Mouse (Mus musculus) hindbrain, embryonic 13.5 days (tissue): ENCODE results near the gene Babam2. TPM values are rescaled to one million over a fixed set of nuclear protein-coding genes. Genes with fewer than 3 reads are reported as not detected.

Experiments
- ATAC-seq: fragments of 200-750 bp; cut with Nextera tagmentation; 2 replicates; pipeline ENCODE4 v1.8.0; 2017; ENCODE audit warnings: moderate TSS enrichment; ENCODE audit not compliant: low FRiP score
- H3K27ac ChIP-seq: fragments of 300-500 bp; sonication (generic); 2 replicates; pipeline ENCODE4 v1.5.1; 2015; ENCODE audit warnings: inconsistent platforms, mild to moderate bottlenecking, moderate library complexity
- H3K27me3 ChIP-seq: fragments of 300-500 bp; sonication (generic); 2 replicates; pipeline ENCODE4 v1.6.1; 2015; ENCODE audit warnings: mild to moderate bottlenecking, inconsistent platforms
- H3K36me3 ChIP-seq: fragments of 300-500 bp; sonication (generic); 2 replicates; pipeline ENCODE4 v1.6.1; 2015; ENCODE audit warnings: mild to moderate bottlenecking, inconsistent platforms
- H3K4me1 ChIP-seq: fragments of 300-500 bp; sonication (generic); replicated peaks from 2 replicates; pipeline ENCODE4 v1.6.1; 2015; ENCODE audit warnings: inconsistent platforms
- H3K4me2 ChIP-seq: fragments of 300-500 bp; sonication (generic); 2 replicates; pipeline ENCODE4 v1.6.1; 2015; ENCODE audit warnings: inconsistent platforms, mild to moderate bottlenecking, moderate library complexity
- H3K4me3 ChIP-seq: fragments of 300-500 bp; sonication (generic); 2 replicates; pipeline ENCODE4 v1.5.1; 2015; ENCODE audit warnings: mild to moderate bottlenecking, inconsistent platforms
- H3K9ac ChIP-seq: fragments of 300-500 bp; sonication (generic); 2 replicates; pipeline ENCODE4 v1.6.1; 2015; ENCODE audit warnings: mild to moderate bottlenecking, inconsistent platforms
- H3K9me3 ChIP-seq: fragments of 300-500 bp; sonication (generic); 2 replicates; pipeline ENCODE4 v1.6.1; 2016; ENCODE audit warnings: inconsistent platforms
- WGBS: fragments of 180-500 bp; shearing (Covaris S2); methylation state at CpG from one replicate; pipeline ENCODE4 v1.1.7; 2015; 5-methylcytosine and 5-hydroxymethylcytosine counted together
- polyA plus RNA-seq: library from polyadenylated mRNA; unstranded; fragments of >200 nt; fragmentation: Nextera tagmentation; extraction: Ambion mirVana; gene quantifications from 2 replicates; pipeline ENCODE4 v1.2.1, GENCODE M21; 2015

The Babam2 gene
- polyA plus RNA-seq, 1 experiment from 2014 or later = 58.4 TPM

DNA sequence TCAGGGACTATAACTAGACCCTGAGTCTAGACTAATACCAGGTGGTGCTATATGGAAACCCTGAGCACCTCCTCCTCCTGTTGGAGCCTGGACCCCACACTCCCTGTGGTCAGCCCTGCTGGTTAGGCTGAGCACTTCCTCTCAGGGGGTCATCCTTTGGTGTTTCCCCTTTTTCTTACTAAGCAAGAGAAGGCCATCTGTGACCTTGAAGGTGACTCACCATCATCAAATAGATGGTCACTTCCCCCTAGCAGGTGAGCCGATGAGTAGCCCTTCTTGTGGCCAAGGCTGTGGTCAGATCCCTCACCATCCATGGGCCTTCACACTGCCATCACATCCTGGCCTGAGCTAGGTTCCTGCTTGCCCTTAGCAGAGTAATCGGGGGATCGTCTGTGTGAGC is 379.7 kb downstream of the Babam2 start:
- Histone ChIP-seq H3K27ac (no peak overlapping the region), H3K9me3 (no peaks in the 10 kb centered on the region), H3K36me3 (no peaks in the 10 kb centered on the region), H3K9ac (no peak overlapping the region), H3K4me2 (no peak overlapping the region), H3K4me1 (peaks cover 9% of the 10 kb centered on the region), H3K27me3 (no peaks in the 10 kb centered on the region), H3K4me3 (no peak overlapping the region)
- no peak for ATAC-seq
- WGBS = 90% methylated on average over 3 of the region's 3 CpGs

DNA sequence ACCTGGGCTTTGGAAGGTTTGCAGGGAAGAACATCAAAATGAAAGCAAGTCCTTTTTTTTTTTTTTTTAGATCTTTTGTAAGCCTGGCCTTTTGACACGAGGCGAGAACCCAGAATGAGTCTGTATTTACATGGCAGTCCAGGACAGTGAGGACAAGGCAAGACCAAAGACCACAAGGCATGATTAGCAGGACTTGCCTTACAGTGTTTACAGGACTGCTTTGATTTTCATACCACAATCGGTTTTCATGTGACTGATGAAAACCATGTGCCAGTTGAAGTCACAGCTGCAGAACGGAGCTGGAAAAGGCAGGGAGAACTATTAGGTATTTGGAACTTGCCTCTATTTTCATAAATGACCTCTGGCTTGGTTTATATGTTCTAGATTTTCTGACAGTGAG is 381.5 kb downstream of the Babam2 start:
- Histone ChIP-seq H3K4me2 (no peak overlapping the region), H3K4me1 (peaks cover 9% of the 10 kb centered on the region), H3K4me3 (no peak overlapping the region), H3K27me3 (no peaks in the 10 kb centered on the region), H3K36me3 (no peaks in the 10 kb centered on the region), H3K27ac (no peak overlapping the region), H3K9me3 (no peaks in the 10 kb centered on the region), H3K9ac (no peak overlapping the region)
- WGBS = 84% methylated on average over 4 of the region's 4 CpGs
- ATAC-seq = no peak

DNA sequence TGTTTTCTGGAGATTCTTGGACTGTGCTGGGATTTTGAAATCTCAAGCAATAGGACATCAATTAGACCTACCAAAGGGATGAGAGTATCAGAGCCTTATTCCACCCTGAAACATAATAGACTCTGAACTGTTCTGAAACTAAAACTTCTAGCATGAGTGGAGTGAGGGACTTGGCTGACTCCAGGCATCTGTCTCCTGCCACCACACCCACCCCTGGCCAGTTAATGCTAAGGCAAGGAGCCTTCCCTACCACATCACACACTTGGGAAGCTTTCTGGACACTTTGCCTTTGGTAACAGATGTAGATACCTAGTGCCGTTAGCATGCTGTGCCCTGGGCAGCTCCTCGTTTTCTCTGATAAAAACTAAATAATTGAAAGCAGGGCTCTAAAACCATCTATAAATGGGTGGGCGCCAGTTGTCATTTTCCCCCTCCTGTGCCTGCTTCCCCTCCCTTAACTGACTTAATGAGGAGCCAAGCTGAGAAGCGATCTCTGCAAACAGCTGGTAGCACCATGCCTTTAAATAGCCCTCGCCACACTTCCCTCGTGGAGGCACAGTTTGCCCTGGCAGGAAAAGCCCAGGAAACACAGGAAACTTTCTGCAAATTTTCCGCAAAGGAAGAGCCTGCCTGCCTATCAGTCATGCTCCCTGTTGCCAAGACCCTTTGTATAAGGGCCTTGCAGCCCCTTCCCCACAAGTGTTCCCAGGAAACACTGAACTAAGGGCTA is 383.2 kb downstream of the Babam2 start:
- 39% methylated on average over 7 of the region's 7 CpGs for WGBS

DNA sequence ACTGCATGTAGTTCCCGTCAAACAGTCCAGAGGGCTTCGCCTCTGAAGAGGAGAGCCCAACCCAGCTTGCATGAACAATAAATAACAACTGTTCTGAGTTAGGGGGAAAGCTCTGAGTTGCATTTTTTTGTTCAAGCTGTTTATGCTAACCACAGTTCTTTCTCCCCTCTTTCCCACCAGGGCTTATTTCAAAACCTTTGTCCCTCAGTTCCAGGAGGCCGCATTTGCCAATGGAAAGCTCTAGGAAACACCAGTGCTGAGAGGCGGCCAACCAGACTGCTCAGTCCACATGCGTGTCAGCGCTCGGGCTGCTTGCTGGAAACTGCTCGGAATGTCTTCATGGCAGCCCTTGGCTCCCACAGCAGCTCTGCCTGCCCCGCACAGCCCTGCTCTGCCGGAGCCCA is 386.9 kb downstream of the Babam2 start:
- Histone ChIP-seq H3K27ac (no peak overlapping the region), H3K4me1 (peaks cover 9% of the 10 kb centered on the region), H3K4me2 (no peak overlapping the region), H3K27me3 (no peaks in the 10 kb centered on the region), H3K9ac (no peak overlapping the region), H3K36me3 (no peaks in the 10 kb centered on the region), H3K4me3 (no peak overlapping the region), H3K9me3 (no peaks in the 10 kb centered on the region)
- no peak for ATAC-seq
- WGBS = 91% methylated on average over 10 of the region's 10 CpGs

More for the DNA sequence above, 383.2 kb downstream of the Babam2 start:
- Histone ChIP-seq H3K4me2 (no peak overlapping the region), H3K36me3 (no peaks in the 10 kb centered on the region), H3K4me3 (no peak overlapping the region), H3K9ac (no peak overlapping the region), H3K9me3 (no peaks in the 10 kb centered on the region), H3K4me1 (peaks cover 9% of the 10 kb centered on the region), H3K27me3 (no peaks in the 10 kb centered on the region), H3K27ac (no peak overlapping the region)
- ATAC-seq = no peak

DNA sequence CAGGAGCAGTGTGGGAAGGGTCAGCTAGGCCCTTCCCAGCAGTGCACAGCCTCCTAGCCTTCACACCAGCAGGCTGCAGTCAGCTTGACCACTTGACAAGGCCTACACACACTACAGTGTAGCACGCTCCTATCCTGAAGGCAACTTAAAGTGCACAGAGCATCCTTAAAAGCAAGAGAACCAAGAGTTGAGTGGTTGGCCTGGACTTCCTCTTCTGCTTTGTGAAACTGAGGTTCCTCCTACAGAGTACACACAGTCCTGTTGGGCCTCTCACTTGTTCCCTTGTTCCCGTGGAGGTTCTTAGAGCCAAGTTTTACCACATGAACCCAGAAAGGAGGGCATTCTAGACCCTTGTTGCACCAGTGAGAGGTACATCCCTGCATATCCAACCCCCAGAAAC is 388.1 kb downstream of the Babam2 start:
- no peak overlapping the region for H3K27ac ChIP-seq
- no peaks in the 10 kb centered on the region for H3K27me3 ChIP-seq
- no peak for ATAC-seq
- no peaks in the 10 kb centered on the region for H3K9me3 ChIP-seq
- peaks cover 7% of the 10 kb centered on the region for H3K4me1 ChIP-seq
- H3K4me2 ChIP-seq = no peak overlapping the region
- 84% methylated on average over 2 of the region's 2 CpGs for WGBS
- H3K9ac ChIP-seq = no peak overlapping the region
- no peak overlapping the region for H3K4me3 ChIP-seq
- H3K36me3 ChIP-seq = no peaks in the 10 kb centered on the region

DNA sequence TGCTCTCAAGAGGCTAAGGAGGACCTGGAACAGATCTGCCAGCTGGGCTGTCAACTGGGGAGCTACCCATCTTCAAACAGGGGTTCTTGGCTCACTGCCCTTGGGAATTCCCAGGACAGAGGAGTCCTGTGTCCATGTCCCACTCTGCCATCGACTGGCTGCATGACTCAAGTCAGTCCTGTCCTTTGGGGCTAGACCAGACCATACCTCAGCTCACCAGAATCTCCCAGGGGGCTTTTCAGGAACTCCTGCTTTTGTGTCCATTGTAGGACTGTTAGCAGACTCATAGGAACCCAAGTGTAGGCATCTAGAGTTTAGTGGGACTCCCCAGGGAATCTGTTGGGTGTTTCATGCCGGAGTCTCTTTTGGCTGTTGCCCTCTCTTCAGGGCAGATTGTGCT is 388.5 kb downstream of the Babam2 start:
- no peak overlapping the region for H3K9ac ChIP-seq
- no peak for ATAC-seq
- H3K4me1 ChIP-seq = peaks cover 3% of the 10 kb centered on the region
- H3K27ac ChIP-seq = no peak overlapping the region
- H3K4me3 ChIP-seq = no peak overlapping the region
- no peak overlapping the region for H3K4me2 ChIP-seq
- WGBS = 96% methylated on average over 2 of the region's 2 CpGs
- no peaks in the 10 kb centered on the region for H3K9me3 ChIP-seq
- H3K27me3 ChIP-seq = no peaks in the 10 kb centered on the region
- H3K36me3 ChIP-seq = no peaks in the 10 kb centered on the region

DNA sequence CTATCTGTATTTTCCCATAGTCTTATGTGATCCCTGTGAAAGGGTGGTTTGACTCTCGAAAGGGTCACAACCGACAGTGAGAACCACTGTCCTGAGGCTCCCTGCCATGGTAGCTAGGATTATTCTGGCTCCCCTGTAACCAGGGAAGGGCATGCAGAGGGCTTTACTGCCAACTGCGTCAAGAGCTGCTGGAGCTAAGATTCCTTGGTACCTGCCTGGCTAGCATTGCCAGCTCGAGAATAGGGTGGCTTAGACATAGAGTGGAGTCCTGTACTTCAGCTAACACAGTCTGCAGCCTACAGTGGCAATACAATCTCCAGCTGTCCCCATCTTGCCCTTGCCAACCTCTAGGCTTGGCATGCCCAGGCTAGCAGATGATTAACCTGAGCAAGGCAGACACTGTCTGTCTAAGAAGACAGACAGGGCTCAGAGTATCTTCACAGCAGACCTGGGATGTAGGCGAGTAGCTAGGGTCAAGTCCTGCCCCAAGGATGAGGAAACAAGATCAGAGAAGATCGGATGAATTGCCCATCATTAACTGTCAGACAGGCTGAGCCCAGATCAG is 389.1 kb downstream of the Babam2 start:
- Histone ChIP-seq H3K36me3 (no peaks in the 10 kb centered on the region), H3K4me3 (no peak overlapping the region), H3K4me2 (no peak overlapping the region), H3K27ac (no peak overlapping the region), H3K9ac (no peak overlapping the region), H3K4me1 (no peaks in the 10 kb centered on the region), H3K9me3 (no peaks in the 10 kb centered on the region), H3K27me3 (no peaks in the 10 kb centered on the region)
- 89% methylated on average over 6 of the region's 6 CpGs for WGBS
- ATAC-seq = no peak

DNA sequence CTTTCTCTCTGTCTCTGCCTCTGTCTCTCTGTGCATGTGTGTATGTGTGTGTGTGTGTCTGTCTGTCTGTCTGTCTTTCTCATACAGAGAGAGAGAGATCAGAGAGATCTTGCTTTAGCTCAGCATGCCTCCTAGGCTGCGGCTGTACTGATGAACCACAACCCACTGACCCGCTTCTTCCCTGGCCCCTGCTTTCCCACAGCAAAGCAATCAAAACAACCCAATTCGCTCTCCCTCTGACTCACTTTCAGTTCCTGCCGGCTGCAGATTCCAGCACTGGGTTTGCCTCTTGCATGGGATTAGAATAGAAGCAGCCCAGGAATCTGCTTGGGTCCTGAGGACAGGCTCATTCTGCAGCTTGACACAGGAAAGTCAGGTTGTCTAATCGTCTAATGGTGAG is 392.0 kb downstream of the Babam2 start:
- Histone ChIP-seq H3K27me3 (no peaks in the 10 kb centered on the region), H3K9ac (no peak overlapping the region), H3K9me3 (no peaks in the 10 kb centered on the region), H3K27ac (no peak overlapping the region), H3K4me2 (no peak overlapping the region), H3K36me3 (no peaks in the 10 kb centered on the region), H3K4me1 (no peaks in the 10 kb centered on the region), H3K4me3 (no peak overlapping the region)
- no peak for ATAC-seq
- WGBS = 68% methylated on average over 5 of the region's 5 CpGs

DNA sequence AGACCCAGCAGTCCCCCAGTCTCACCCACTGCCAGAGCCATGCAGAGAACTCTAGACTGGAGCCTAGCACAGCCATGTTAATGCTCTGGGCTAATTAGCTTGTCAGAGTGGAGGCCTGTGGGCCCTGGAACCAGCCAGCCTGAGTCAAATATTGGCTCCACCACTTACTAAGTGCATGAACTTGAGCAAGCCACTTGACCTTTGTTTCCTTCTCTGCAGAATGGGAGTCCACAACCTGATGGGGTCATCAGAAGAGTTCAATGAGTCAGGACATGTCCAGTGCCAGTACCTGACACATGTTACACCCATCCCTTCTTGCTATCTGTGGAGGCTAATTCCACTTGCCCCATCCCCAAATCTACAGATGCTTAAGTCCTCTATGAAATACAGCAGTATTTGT is 394.8 kb downstream of the Babam2 start:
- Histone ChIP-seq H3K27me3 (no peaks in the 10 kb centered on the region), H3K4me2 (no peak overlapping the region), H3K4me3 (no peak overlapping the region), H3K27ac (no peak overlapping the region), H3K9ac (no peak overlapping the region), H3K4me1 (no peaks in the 10 kb centered on the region), H3K9me3 (no peaks in the 10 kb centered on the region), H3K36me3 (no peaks in the 10 kb centered on the region)
- ATAC-seq = no peak

DNA sequence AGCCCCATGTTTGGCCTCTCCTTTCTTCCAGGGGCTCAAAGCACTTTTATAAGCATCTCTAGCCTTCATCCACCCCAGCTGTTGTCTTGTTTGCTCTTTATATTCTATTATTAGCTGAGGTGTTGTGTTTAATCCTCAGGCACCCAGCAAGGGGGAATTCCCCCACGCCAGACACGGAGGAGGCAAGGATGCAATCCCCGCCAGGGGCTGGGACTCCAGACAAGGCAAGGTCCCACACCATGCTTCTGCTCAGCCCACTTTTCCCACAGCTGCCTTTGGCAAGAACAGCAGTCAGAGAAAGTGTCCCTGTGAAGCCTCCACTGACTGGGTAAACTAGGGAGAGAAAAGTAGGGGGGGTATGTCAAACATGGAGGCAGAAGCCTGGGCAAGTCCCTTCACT is 401.2 kb downstream of the Babam2 start:
- no peak overlapping the region for H3K9ac ChIP-seq
- no peaks in the 10 kb centered on the region for H3K27me3 ChIP-seq
- no peak overlapping the region for H3K4me2 ChIP-seq
- H3K27ac ChIP-seq = no peak overlapping the region
- ATAC-seq = no peak
- H3K4me3 ChIP-seq = no peak overlapping the region
- H3K4me1 ChIP-seq = peaks cover 11% of the 10 kb centered on the region
- no peaks in the 10 kb centered on the region for H3K9me3 ChIP-seq
- no peaks in the 10 kb centered on the region for H3K36me3 ChIP-seq
- WGBS = 78% methylated on average over 3 of the region's 3 CpGs

DNA sequence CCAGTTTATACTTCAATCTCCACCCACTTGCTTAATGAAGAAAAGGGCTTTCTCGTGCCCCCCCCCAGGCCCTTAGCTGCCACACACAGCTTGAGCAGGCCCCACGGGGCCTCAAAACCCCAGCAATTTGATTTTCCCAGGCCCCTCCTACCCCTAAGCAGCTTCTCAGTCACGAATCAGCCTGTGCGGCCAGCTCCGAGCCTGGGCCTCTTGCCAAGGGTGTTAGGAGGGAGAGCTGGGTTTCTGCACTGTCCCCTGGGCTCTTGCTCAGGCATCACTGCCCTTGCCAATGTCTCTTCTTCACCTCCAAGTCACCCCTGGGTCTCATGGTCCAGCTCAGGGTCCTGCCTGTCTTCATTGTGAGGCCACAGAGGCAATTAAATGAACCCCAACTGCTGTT is 405.0 kb downstream of the Babam2 start:
- H3K27me3 ChIP-seq = no peaks in the 10 kb centered on the region
- H3K4me1 ChIP-seq = peaks cover 11% of the 10 kb centered on the region
- ATAC-seq = no peak; the same call in 1 of the 2 replicates
- H3K4me2 ChIP-seq = no peak overlapping the region
- WGBS = 41% methylated on average over 5 of the region's 5 CpGs
- H3K4me3 ChIP-seq = no peak overlapping the region
- H3K36me3 ChIP-seq = no peaks in the 10 kb centered on the region
- no peak overlapping the region for H3K9ac ChIP-seq
- no peak overlapping the region; the same call in 1 of the 2 replicates for H3K27ac ChIP-seq
- H3K9me3 ChIP-seq = no peaks in the 10 kb centered on the region

DNA sequence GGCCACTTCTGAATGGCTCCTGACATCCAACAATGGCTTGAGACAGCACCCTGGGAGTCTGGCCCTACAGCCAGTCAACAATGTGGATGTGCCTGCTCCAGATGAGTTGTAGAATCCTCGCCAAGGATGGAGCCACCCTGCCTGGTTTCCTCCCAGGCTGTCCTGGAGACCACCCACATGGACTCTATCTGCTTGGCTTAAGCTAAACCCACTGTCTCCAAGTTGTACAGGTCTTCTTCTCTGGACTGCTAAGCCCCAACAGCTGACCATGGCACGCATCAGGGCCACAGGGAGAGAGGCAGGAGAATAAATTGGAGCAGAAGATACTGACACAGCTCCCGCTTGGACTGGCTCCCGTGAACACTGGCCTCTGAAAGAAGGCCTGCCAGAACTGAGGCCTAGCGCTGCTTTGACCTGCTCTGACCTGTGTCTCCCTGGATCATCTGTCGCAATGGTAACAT is 405.5 kb downstream of the Babam2 start:
- H3K9ac ChIP-seq = no peak overlapping the region
- no peaks in the 10 kb centered on the region for H3K9me3 ChIP-seq
- WGBS = 79% methylated on average over 6 of the region's 6 CpGs
- no peak overlapping the region for H3K27ac ChIP-seq
- H3K36me3 ChIP-seq = no peaks in the 10 kb centered on the region
- H3K4me1 ChIP-seq = peaks cover 11% of the 10 kb centered on the region
- H3K4me3 ChIP-seq = no peak overlapping the region
- H3K27me3 ChIP-seq = no peaks in the 10 kb centered on the region
- ATAC-seq = no peak
- H3K4me2 ChIP-seq = no peak overlapping the region

DNA sequence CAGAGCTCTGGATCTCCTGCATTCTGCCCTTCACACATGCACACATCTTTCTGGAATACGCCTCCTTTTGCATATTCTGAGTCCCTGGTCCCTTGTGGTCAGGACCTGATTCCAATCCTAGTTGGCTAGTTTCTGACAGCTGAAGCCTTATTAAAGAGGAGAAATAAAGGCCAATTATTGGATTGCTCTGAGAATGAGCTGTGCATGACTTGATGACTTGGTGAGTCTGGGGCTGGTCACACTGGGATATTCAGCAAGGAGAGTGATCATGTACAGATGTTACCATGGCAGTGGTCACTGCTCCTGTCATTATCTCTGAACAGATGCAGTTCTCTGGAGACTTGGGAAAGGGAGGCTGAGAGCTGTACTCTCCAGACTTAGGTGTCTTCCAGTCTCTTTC is 406.1 kb downstream of the Babam2 start:
- H3K36me3 ChIP-seq = no peaks in the 10 kb centered on the region
- no peak overlapping the region for H3K4me3 ChIP-seq
- ATAC-seq = no peak
- no peaks in the 10 kb centered on the region for H3K9me3 ChIP-seq
- no peaks in the 10 kb centered on the region for H3K27me3 ChIP-seq
- H3K27ac ChIP-seq = no peak overlapping the region
- 91% methylated on average over 1 of the region's 1 CpGs for WGBS
- H3K9ac ChIP-seq = no peak overlapping the region
- no peak overlapping the region for H3K4me2 ChIP-seq
- H3K4me1 ChIP-seq = peaks cover 11% of the 10 kb centered on the region
